Mouse (Mus musculus) embryonic facial prominence, embryonic 15.5 days (tissue): Measurements from ENCODE around the gene Tcf7l1. TPM values are rescaled to one million over a fixed set of nuclear protein-coding genes. Genes with fewer than 3 reads are reported as not detected.

ENCODE experiments used
- ATAC-seq: fragments of 200-750 bp; cut with Nextera tagmentation; 2 replicates; pipeline ENCODE4 v1.8.0; 2017; ENCODE audit warnings: low read depth, moderate TSS enrichment; ENCODE audit not compliant: insufficient number of reproducible peaks, low FRiP score, low TSS enrichment
- H3K27ac ChIP-seq: fragments of 300-500 bp; sonication (generic); replicated peaks from 2 replicates; pipeline ENCODE4 v1.5.1; 2015; ENCODE audit warnings: mild to moderate bottlenecking, inconsistent platforms
- H3K27me3 ChIP-seq: fragments of 300-500 bp; sonication (generic); 2 replicates; pipeline ENCODE4 v1.6.1; 2015; ENCODE audit warnings: inconsistent platforms
- H3K36me3 ChIP-seq: fragments of 300-500 bp; sonication (generic); 2 replicates; pipeline ENCODE4 v1.6.1; 2015; ENCODE audit warnings: mild to moderate bottlenecking, inconsistent platforms
- H3K4me1 ChIP-seq: fragments of 300-500 bp; sonication (generic); 2 replicates; pipeline ENCODE4 v1.6.1; 2015; ENCODE audit warnings: inconsistent platforms
- H3K4me2 ChIP-seq: fragments of 300-500 bp; sonication (generic); replicated peaks from 2 replicates; pipeline ENCODE4 v1.6.1; 2015; ENCODE audit warnings: mild to moderate bottlenecking, inconsistent platforms
- H3K4me3 ChIP-seq: fragments of 300-500 bp; sonication (generic); replicated peaks from 2 replicates; pipeline ENCODE4 v1.5.1; 2015; ENCODE audit warnings: mild to moderate bottlenecking, inconsistent platforms
- H3K9ac ChIP-seq: fragments of 300-500 bp; sonication (generic); 2 replicates; pipeline ENCODE4 v1.6.1; 2015; ENCODE audit warnings: inconsistent platforms
- H3K9me3 ChIP-seq: fragments of 300-500 bp; sonication (generic); replicated peaks from 2 replicates; pipeline ENCODE4 v1.6.1; 2016; ENCODE audit warnings: inconsistent platforms
- WGBS: fragments of 180-500 bp; shearing (Covaris S2); methylation state at CpG from one replicate; pipeline ENCODE4 v1.1.7; 2015; 5-methylcytosine and 5-hydroxymethylcytosine counted together
- polyA plus RNA-seq: library from polyadenylated mRNA; unstranded; fragments of >200 nt; fragmentation: Nextera tagmentation; extraction: Ambion mirVana; gene quantifications from 2 replicates; pipeline ENCODE4 v1.2.1, GENCODE M21; 2015

Gene Tcf7l1
- polyA plus RNA-seq, 1 experiment from 2014 or later = 54.7 TPM

DNA sequence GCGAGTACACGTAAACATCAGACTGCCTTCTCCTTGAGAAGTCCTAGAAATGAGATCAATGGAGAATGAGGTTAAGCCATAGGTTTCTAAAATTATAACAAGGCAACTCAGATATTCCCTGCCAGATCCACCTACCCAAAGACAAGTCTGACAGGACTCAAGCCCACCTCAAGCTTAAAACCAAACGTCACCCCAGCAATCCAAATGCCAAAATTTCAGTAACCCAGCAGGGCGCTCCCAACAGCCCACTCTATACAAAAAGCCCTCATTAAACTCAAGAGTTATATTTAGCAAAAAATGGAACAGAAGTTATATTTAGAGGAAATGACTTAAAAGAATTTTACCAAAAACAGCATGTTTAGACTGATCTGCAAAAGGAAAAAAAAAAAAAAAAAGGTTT is 5.3 kb downstream of the Tcf7l1 start:
- Histone ChIP-seq H3K36me3 (peaks cover 43% of the 10 kb centered on the region), H3K9ac (no peak overlapping the region), H3K4me1 (peaks cover 28% of the 10 kb centered on the region), H3K4me2 (no peak overlapping the region), H3K9me3 (no peaks in the 10 kb centered on the region), H3K27me3 (no peaks in the 10 kb centered on the region), H3K4me3 (no peak overlapping the region), H3K27ac (no peak overlapping the region)
- no peak for ATAC-seq
- WGBS = 85% methylated on average over 4 of the region's 4 CpGs

DNA sequence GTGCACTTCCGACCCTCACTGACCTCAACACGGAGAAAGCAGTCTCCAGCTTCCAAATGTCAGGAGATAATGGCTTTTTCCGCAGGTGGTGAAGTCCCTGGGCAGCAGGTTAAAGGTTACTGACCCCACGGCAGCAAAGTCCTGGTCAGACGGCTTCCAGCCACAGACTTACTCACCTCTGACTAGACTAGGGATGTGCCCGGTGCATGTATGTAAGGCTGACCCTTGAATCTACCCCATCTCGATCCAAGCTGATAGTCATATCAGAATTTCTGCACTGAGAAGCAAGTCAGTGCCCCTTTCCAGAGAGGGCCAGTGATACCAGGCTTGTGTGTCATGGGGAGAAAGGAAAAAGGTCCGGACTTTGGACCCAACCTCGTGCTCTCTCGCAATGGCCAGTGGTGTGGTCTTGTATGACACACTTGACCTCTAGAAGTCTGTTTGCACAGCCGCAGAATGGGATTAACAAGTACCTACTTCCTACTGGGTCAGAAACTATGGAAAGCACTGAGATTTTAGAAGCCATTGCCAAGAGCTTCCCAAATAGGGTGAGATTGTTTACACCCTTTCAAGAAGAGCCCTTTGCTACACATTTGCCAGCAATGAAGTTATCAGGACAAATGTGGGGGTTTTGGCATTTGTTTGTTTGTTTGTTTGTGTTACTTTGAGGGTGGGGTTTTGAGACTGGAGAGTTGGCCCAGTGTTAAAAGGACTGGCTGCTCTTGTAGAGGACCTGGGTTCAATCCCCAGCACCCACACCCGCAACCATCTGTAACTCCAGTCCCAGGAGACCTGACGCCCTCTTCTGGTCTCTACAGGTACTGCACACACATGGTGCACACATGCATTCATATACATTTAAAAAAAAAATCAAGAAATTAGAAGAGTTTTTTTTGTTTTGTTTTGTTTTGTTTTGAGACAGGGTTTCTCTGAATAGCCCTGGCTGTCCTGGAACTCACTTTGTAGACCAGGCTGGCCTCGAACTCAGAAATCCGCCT is 10.0 kb downstream of the Tcf7l1 start:
- 86% methylated on average over 15 of the region's 15 CpGs for WGBS
- no peaks in the 10 kb centered on the region for H3K9me3 ChIP-seq
- peaks cover 16% of the 10 kb centered on the region; the same call in 1 of the 2 replicates for H3K4me1 ChIP-seq
- no peak overlapping the region for H3K4me2 ChIP-seq
- no peak overlapping the region for H3K27ac ChIP-seq
- H3K27me3 ChIP-seq = no peaks in the 10 kb centered on the region
- no peak overlapping the region for H3K9ac ChIP-seq
- H3K36me3 ChIP-seq = peaks cover 51% of the 10 kb centered on the region
- no peak; the same call in 1 of the 2 replicates for ATAC-seq
- H3K4me3 ChIP-seq = no peak overlapping the region

- no peaks in the 10 kb centered on the region for H3K9me3 ChIP-seq
- no peak for ATAC-seq
- H3K4me3 ChIP-seq = no peak overlapping the region
- no peak overlapping the region for H3K27ac ChIP-seq
- peaks cover 16% of the 10 kb centered on the region; the same call in 1 of the 2 replicates for H3K4me1 ChIP-seq
- no peaks in the 10 kb centered on the region for H3K27me3 ChIP-seq
- no peak overlapping the region for H3K4me2 ChIP-seq
- peaks cover 48% of the 10 kb centered on the region for H3K36me3 ChIP-seq
- no peak overlapping the region for H3K9ac ChIP-seq
- WGBS = 88% methylated on average over 4 of the region's 4 CpGs
Observed at GRCm38 (mm10) chr6:72777212-72777611, 11.8 kb downstream of the Tcf7l1 start.

DNA sequence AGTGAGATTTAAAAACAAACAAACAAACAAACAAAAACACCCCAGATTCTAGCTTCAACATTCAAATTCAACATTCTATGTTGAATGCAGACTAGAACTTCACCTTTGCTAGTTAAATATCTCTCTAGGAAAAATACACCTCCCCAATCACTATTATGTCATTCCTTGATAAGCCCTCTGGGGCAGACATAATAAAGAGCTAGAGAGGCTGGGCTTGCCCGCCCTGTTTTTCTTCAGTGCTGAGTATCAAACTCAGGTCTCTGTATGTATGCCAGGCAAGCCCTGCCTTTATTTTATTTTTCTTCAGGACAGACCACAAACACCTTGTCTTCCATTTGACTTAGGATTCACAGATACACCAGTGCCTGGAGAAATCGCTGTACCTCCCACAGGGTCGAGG is 14.8 kb downstream of the Tcf7l1 start:
- peaks cover 36% of the 10 kb centered on the region for H3K36me3 ChIP-seq
- H3K4me2 ChIP-seq = no peak overlapping the region
- WGBS = 32% methylated on average over 3 of the region's 3 CpGs
- no peaks in the 10 kb centered on the region for H3K27me3 ChIP-seq
- ATAC-seq = no peak
- no peak overlapping the region for H3K4me3 ChIP-seq
- H3K9ac ChIP-seq = no peak overlapping the region
- no peak overlapping the region for H3K27ac ChIP-seq
- peaks cover 26% of the 10 kb centered on the region for H3K4me1 ChIP-seq
- H3K9me3 ChIP-seq = no peaks in the 10 kb centered on the region

DNA sequence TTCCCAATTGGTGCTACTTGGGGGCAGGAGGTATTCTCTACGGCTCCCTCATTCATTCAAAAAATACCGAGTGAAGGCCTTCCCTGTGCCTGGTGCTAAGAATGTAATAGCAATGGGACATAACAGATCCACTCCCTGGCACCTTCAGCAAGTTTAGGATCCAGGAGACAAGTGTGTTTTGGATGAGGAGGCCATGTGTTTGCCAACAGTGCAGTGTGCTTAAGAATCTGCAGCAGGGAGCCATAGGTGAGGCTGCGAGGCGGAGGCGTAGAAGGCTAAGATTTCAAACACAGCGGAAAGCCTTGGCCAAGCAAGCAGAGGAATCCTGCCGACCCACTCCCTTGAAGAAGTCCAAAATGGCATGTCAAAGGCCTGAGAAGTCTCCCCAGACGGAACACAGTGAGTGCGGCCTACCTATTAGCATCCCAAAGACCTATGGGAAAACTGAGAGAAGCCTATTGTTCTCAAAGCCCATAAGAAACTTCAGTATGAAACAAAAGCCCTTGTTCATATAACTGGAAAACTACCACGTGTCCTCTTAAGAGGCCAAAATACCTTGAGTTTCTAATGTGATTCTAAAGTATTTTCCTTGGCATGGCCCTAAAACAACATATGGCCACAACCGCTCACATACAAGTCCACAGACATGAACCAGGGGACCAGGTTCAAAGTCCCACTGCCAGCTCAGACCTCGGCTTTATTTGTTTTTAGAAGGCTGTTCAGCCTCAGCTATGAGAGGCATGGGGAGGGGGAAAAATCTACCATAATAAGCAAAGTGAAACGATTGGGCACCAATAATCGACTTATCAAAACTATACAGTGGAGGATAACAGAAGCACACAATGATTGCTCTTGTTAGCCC is 18.9 kb downstream of the Tcf7l1 start:
- H3K27me3 ChIP-seq = no peaks in the 10 kb centered on the region
- ATAC-seq = no peak
- peak overlapping the region; percentile 87 for H3K27ac ChIP-seq
- no peak overlapping the region for H3K4me3 ChIP-seq
- WGBS = 66% methylated on average over 14 of the region's 14 CpGs
- H3K9ac ChIP-seq = no peak overlapping the region
- no peaks in the 10 kb centered on the region for H3K9me3 ChIP-seq
- H3K36me3 ChIP-seq = peaks cover 15% of the 10 kb centered on the region; the same call in 1 of the 2 replicates
- peaks cover 66% of the 10 kb centered on the region for H3K4me1 ChIP-seq
- no peak overlapping the region for H3K4me2 ChIP-seq

DNA sequence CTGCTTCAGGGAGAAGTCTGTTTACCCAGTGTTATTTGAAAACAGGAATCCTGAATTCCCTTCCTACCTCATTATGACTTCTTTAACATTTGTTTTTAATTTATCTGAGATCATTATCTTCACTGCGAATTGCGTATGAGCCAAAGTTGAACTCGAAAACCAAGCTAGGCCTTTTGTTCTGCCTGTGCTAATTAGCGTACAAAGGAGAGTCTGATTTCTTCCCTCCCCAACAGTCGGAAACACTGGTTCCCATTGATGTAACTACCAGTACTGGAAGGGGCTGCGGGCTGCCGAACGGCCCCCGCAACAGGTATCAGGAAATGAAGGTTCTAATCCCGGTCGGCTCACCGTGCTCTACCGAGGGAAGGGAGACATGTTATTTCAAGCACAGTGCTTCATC is 19.7 kb downstream of the Tcf7l1 start:
- peak overlapping the region; percentile 87 for H3K27ac ChIP-seq
- H3K9ac ChIP-seq = no peak overlapping the region
- no peaks in the 10 kb centered on the region for H3K27me3 ChIP-seq
- WGBS = 36% methylated on average over 13 of the region's 13 CpGs
- peaks cover 17% of the 10 kb centered on the region; the same call in 1 of the 2 replicates for H3K36me3 ChIP-seq
- no peaks in the 10 kb centered on the region for H3K9me3 ChIP-seq
- H3K4me1 ChIP-seq = peaks cover 58% of the 10 kb centered on the region
- no peak overlapping the region for H3K4me3 ChIP-seq
- 0 out of 2 replicates have a peak overlapping the region, but pooled peaks have one; percentile 10 for H3K4me2 ChIP-seq
- no peak for ATAC-seq

DNA sequence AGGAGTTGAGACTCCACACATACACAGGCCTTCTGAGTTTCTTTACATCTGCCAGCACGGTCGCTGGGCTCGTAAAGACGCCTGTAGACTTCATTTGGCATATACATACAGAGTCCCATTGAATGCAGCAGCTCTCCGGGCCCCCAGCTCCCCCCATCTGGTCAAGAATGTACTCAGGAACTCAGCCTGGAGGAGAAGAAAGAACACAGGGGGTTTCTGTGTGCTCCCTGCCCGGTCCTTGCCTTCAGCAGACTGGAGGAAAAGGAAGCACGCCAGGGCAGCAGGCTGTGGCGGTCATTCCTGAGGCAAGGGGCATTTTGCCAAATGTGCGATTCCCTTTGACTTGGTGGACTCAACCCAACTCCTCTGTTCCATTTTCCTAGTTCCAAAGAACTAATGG is 20.2 kb downstream of the Tcf7l1 start:
- H3K27ac ChIP-seq = peak overlapping the region; percentile 87
- H3K9me3 ChIP-seq = no peaks in the 10 kb centered on the region
- 49% methylated on average over 9 of the region's 9 CpGs for WGBS
- no peaks in the 10 kb centered on the region for H3K27me3 ChIP-seq
- peaks cover 59% of the 10 kb centered on the region for H3K4me1 ChIP-seq
- H3K4me2 ChIP-seq = 0 out of 2 replicates have a peak overlapping the region, but pooled peaks have one; percentile 10
- no peak overlapping the region for H3K4me3 ChIP-seq
- H3K9ac ChIP-seq = no peak overlapping the region
- peaks cover 17% of the 10 kb centered on the region; the same call in 1 of the 2 replicates for H3K36me3 ChIP-seq
- peak; percentile 76 for ATAC-seq

- H3K9ac ChIP-seq = no peak overlapping the region
- peaks cover 17% of the 10 kb centered on the region; the same call in 1 of the 2 replicates for H3K36me3 ChIP-seq
- H3K4me3 ChIP-seq = no peak overlapping the region
- no peak overlapping the region for H3K4me2 ChIP-seq
- 91% methylated on average over 9 of the region's 9 CpGs for WGBS
- no peaks in the 10 kb centered on the region for H3K27me3 ChIP-seq
- no peak for ATAC-seq
- H3K27ac ChIP-seq = peak overlapping the region; percentile 87
- H3K4me1 ChIP-seq = peaks cover 63% of the 10 kb centered on the region
- H3K9me3 ChIP-seq = no peaks in the 10 kb centered on the region
Observed at GRCm38 (mm10) chr6:72768097-72768496, 21.0 kb downstream of the Tcf7l1 start.

- no peak for ATAC-seq
- H3K36me3 ChIP-seq = 0 out of 2 replicates have a peak, but pooled peaks cover 3% of the 10 kb centered on the region
- H3K9ac ChIP-seq = no peak overlapping the region
- H3K27me3 ChIP-seq = no peaks in the 10 kb centered on the region
- H3K4me1 ChIP-seq = peaks cover 74% of the 10 kb centered on the region
- no peaks in the 10 kb centered on the region for H3K9me3 ChIP-seq
- no peak overlapping the region for H3K4me3 ChIP-seq
- H3K4me2 ChIP-seq = no peak overlapping the region
- H3K27ac ChIP-seq = no peak overlapping the region
- WGBS = 37% methylated on average over 11 of the region's 11 CpGs
Observed at GRCm38 (mm10) chr6:72763616-72764015, 25.4 kb downstream of the Tcf7l1 start.

GRCm38 (mm10) chr6:72761645-72762044 is 27.4 kb downstream of the Tcf7l1 start:
- H3K4me3 ChIP-seq = no peak overlapping the region
- no peaks in the 10 kb centered on the region for H3K9me3 ChIP-seq
- peaks cover 60% of the 10 kb centered on the region for H3K4me1 ChIP-seq
- H3K9ac ChIP-seq = no peak overlapping the region
- 0 out of 2 replicates have a peak overlapping the region, but pooled peaks have one; percentile 6 for H3K4me2 ChIP-seq
- 0 out of 2 replicates have a peak, but pooled peaks cover 3% of the 10 kb centered on the region for H3K36me3 ChIP-seq
- 3% methylated on average over 7 of the region's 7 CpGs for WGBS
- H3K27me3 ChIP-seq = no peaks in the 10 kb centered on the region
- no peak for ATAC-seq
- H3K27ac ChIP-seq = no peak overlapping the region
